Mouse (Mus musculus) heart, embryonic 16.5 days (tissue): ENCODE measurements around the gene Srsf4. TPM values are rescaled to one million over a fixed set of nuclear protein-coding genes. Genes with fewer than 3 reads are reported as not detected.

Experiments
- ATAC-seq: fragments of 200-750 bp; cut with Nextera tagmentation; replicated peaks from 2 replicates; pipeline ENCODE4 v1.8.0; 2017; ENCODE audit warnings: moderate number of reproducible peaks; ENCODE audit not compliant: insufficient read depth, low FRiP score; ENCODE audit errors: extremely low read depth
- H3K27ac ChIP-seq: fragments of 300-500 bp; sonication (generic); 2 replicates; pipeline ENCODE4 v1.5.1; 2014; ENCODE audit warnings: mild to moderate bottlenecking, low read length, control low read depth, moderate library complexity
- H3K27me3 ChIP-seq: fragments of 300-500 bp; sonication (generic); 2 replicates; pipeline ENCODE4 v1.6.1; 2014; ENCODE audit warnings: low read length, mixed read lengths; ENCODE audit not compliant: control insufficient read depth, insufficient read depth
- H3K36me3 ChIP-seq: fragments of 300-500 bp; sonication (generic); 2 replicates; pipeline ENCODE4 v1.6.1; 2014; ENCODE audit not compliant: control insufficient read depth, insufficient read depth
- H3K4me1 ChIP-seq: fragments of 300-500 bp; sonication (generic); 2 replicates; pipeline ENCODE4 v1.6.1; 2014; ENCODE audit warnings: low read length, mixed read lengths; ENCODE audit not compliant: control insufficient read depth, insufficient read depth
- H3K4me2 ChIP-seq: fragments of 300-500 bp; sonication (generic); 2 replicates; pipeline ENCODE4 v1.6.1; 2014; ENCODE audit warnings: low read depth, mild to moderate bottlenecking, control low read depth, low read length
- H3K4me3 ChIP-seq: fragments of 300-500 bp; sonication (generic); 2 replicates; pipeline ENCODE4 v1.5.1; 2014; ENCODE audit warnings: mild to moderate bottlenecking, control low read depth, low read length
- H3K9ac ChIP-seq: fragments of 300-500 bp; sonication (generic); 2 replicates; pipeline ENCODE4 v1.6.1; 2014; ENCODE audit warnings: low read length, control low read depth
- H3K9me3 ChIP-seq: fragments of 300-500 bp; sonication (generic); replicated peaks from 2 replicates; pipeline ENCODE4 v1.6.1; 2016; ENCODE audit warnings: low read length; ENCODE audit not compliant: control insufficient read depth
- WGBS: fragments of 180-500 bp; shearing (Covaris S2); extraction: QIAGEN DNeasy Blood & Tissue Kit; methylation state at CpG from one replicate; pipeline ENCODE4 v1.1.7; 2014; 5-methylcytosine and 5-hydroxymethylcytosine counted together
- polyA plus RNA-seq: library from polyadenylated mRNA; unstranded; fragments of >200 nt; fragmentation: Nextera tagmentation; extraction: Ambion mirVana; gene quantifications from 2 replicates; pipeline ENCODE4 v1.2.1, GENCODE M21; 2015

Srsf4 gene
- polyA plus RNA-seq, 1 experiment from 2014 or later, result 76.8 TPM

- WGBS, result 3% methylated on average over 99 of the region's 130 CpGs
- Histone ChIP-seq H3K27ac (peak within 1 kb of the TSS; percentile 37), H3K9ac (peak within 1 kb of the TSS; percentile 78), H3K36me3 (no peaks in the 10 kb centered on the region; the same call in 1 of the 2 replicates), H3K27me3 (peaks cover 6% of the 10 kb centered on the region; the same call in 1 of the 2 replicates), H3K4me2 (peak within 1 kb of the TSS; percentile 92), H3K4me3 (peak within 1 kb of the TSS; percentile 72), H3K9me3 (no peaks in the 10 kb centered on the region), H3K4me1 (peaks cover 58% of the 10 kb centered on the region)
- ATAC-seq, result no peak
Observed at GRCm38 (mm10) chr4:131921461-131922346, 48.3 kb downstream of the Srsf4 start, which contains the start of gene Tmem200b. Gene Tmem200b, plus strand, starts transcription at chr4:131921771.

- 55% methylated on average over 15 of the region's 15 CpGs for WGBS
- Histone ChIP-seq H3K27ac (no peak overlapping the region), H3K27me3 (peaks cover 6% of the 10 kb centered on the region; the same call in 1 of the 2 replicates), H3K4me3 (peak overlapping the region; percentile 72), H3K4me2 (peak overlapping the region; percentile 92), H3K4me1 (peaks cover 58% of the 10 kb centered on the region), H3K9ac (peak overlapping the region; percentile 78), H3K36me3 (no peaks in the 10 kb centered on the region; the same call in 1 of the 2 replicates), H3K9me3 (no peaks in the 10 kb centered on the region)
- ATAC-seq, result no peak
Observed at GRCm38 (mm10) chr4:131922404-131922803, 49.0 kb downstream of the Srsf4 start.

GRCm38 (mm10) chr4:131924096-131924810, 50.8 kb downstream of the Srsf4 start:
- 41% methylated on average over 6 of the region's 6 CpGs for WGBS
- Histone ChIP-seq H3K36me3 (peaks cover 3% of the 10 kb centered on the region; the same call in 1 of the 2 replicates), H3K9me3 (no peaks in the 10 kb centered on the region), H3K4me2 (no peak overlapping the region), H3K27ac (0 out of 2 replicates have a peak overlapping the region, but pooled peaks have one; percentile 16), H3K9ac (0 out of 2 replicates have a peak overlapping the region, but pooled peaks have one; percentile 13), H3K4me3 (no peak overlapping the region), H3K4me1 (peaks cover 47% of the 10 kb centered on the region), H3K27me3 (peaks cover 6% of the 10 kb centered on the region; the same call in 1 of the 2 replicates)
- no peak for ATAC-seq

GRCm38 (mm10) chr4:131929146-131929545, 55.7 kb downstream of the Srsf4 start:
- H3K4me3 ChIP-seq, result no peak overlapping the region
- H3K9ac ChIP-seq, result no peak overlapping the region
- H3K4me1 ChIP-seq, result peaks cover 21% of the 10 kb centered on the region
- H3K27me3 ChIP-seq, result no peaks in the 10 kb centered on the region
- no peak overlapping the region for H3K4me2 ChIP-seq
- H3K27ac ChIP-seq, result no peak overlapping the region
- no peaks in the 10 kb centered on the region for H3K9me3 ChIP-seq
- peaks cover 6% of the 10 kb centered on the region; the same call in 1 of the 2 replicates for H3K36me3 ChIP-seq
- WGBS, result 73% methylated on average over 6 of the region's 6 CpGs
- ATAC-seq, result no peak

GRCm38 (mm10) chr4:131939459-131939858, 66.0 kb downstream of the Srsf4 start:
- no peak overlapping the region for H3K27ac ChIP-seq
- H3K27me3 ChIP-seq, result no peaks in the 10 kb centered on the region
- no peaks in the 10 kb centered on the region; the same call in 1 of the 2 replicates for H3K4me1 ChIP-seq
- no peak overlapping the region for H3K4me3 ChIP-seq
- no peak for ATAC-seq
- no peak overlapping the region for H3K9ac ChIP-seq
- 73% methylated on average over 2 of the region's 2 CpGs for WGBS
- H3K4me2 ChIP-seq, result no peak overlapping the region
- H3K9me3 ChIP-seq, result no peaks in the 10 kb centered on the region
- H3K36me3 ChIP-seq, result peaks cover 7% of the 10 kb centered on the region; the same call in 1 of the 2 replicates

GRCm38 (mm10) chr4:131940846-131941245, 67.4 kb downstream of the Srsf4 start:
- no peak for ATAC-seq
- H3K27me3 ChIP-seq, result no peaks in the 10 kb centered on the region
- WGBS, result 89% methylated on average over 4 of the region's 4 CpGs
- no peaks in the 10 kb centered on the region for H3K36me3 ChIP-seq
- H3K9me3 ChIP-seq, result no peaks in the 10 kb centered on the region
- H3K4me1 ChIP-seq, result peaks cover 2% of the 10 kb centered on the region; the same call in 1 of the 2 replicates
- no peak overlapping the region for H3K4me3 ChIP-seq
- H3K27ac ChIP-seq, result no peak overlapping the region
- H3K4me2 ChIP-seq, result no peak overlapping the region
- no peak overlapping the region for H3K9ac ChIP-seq

- no peak overlapping the region for H3K4me2 ChIP-seq
- H3K4me1 ChIP-seq, result peaks cover 2% of the 10 kb centered on the region
- no peak overlapping the region for H3K9ac ChIP-seq
- 92% methylated on average over 11 of the region's 11 CpGs for WGBS
- ATAC-seq, result no peak
- no peaks in the 10 kb centered on the region for H3K36me3 ChIP-seq
- no peak overlapping the region for H3K27ac ChIP-seq
- H3K9me3 ChIP-seq, result no peaks in the 10 kb centered on the region
- H3K4me3 ChIP-seq, result no peak overlapping the region
- H3K27me3 ChIP-seq, result no peaks in the 10 kb centered on the region
Observed at GRCm38 (mm10) chr4:131947848-131948247, 74.4 kb downstream of the Srsf4 start.

GRCm38 (mm10) chr4:131949903-131950302, 76.5 kb downstream of the Srsf4 start:
- peaks cover 3% of the 10 kb centered on the region; the same call in 1 of the 2 replicates for H3K36me3 ChIP-seq
- WGBS, result 51% methylated on average over 5 of the region's 5 CpGs
- H3K27ac ChIP-seq, result no peak overlapping the region
- no peak for ATAC-seq
- H3K4me3 ChIP-seq, result no peak overlapping the region
- H3K27me3 ChIP-seq, result no peaks in the 10 kb centered on the region
- H3K9ac ChIP-seq, result no peak overlapping the region
- peaks cover 2% of the 10 kb centered on the region; the same call in 1 of the 2 replicates for H3K4me1 ChIP-seq
- no peak overlapping the region for H3K4me2 ChIP-seq
- no peaks in the 10 kb centered on the region for H3K9me3 ChIP-seq
